Mouse (Mus musculus) intestine, postnatal 0 days (tissue): ENCODE results near the gene Dhtkd1. TPM values are rescaled to one million over a fixed set of nuclear protein-coding genes. Genes with fewer than 3 reads are reported as not detected.

Source experiments
- ATAC-seq: fragments of 200-750 bp; cut with Nextera tagmentation; 2 replicates; pipeline ENCODE4 v1.8.0; 2017; ENCODE audit warnings: mild to moderate bottlenecking, moderate TSS enrichment, moderate library complexity
- H3K27ac ChIP-seq: fragments of 300-500 bp; sonication (generic); 2 replicates; pipeline ENCODE4 v1.5.1; 2014; ENCODE audit warnings: mild to moderate bottlenecking, low read depth, low read length, moderate library complexity
- H3K27me3 ChIP-seq: fragments of 300-500 bp; sonication (generic); replicated peaks from 2 replicates; pipeline ENCODE4 v1.6.1; 2014; ENCODE audit warnings: low read length, mixed read lengths; ENCODE audit not compliant: control insufficient read depth, insufficient read depth
- H3K36me3 ChIP-seq: fragments of 300-500 bp; sonication (generic); 2 replicates; pipeline ENCODE4 v1.6.1; 2014; ENCODE audit warnings: mild to moderate bottlenecking, moderate library complexity; ENCODE audit not compliant: control insufficient read depth, insufficient read depth
- H3K4me1 ChIP-seq: fragments of 300-500 bp; sonication (generic); replicated peaks from 2 replicates; pipeline ENCODE4 v1.6.1; 2014; ENCODE audit warnings: antibody characterized with exemption, low read length, mixed read lengths; ENCODE audit not compliant: control insufficient read depth, insufficient read depth
- H3K4me2 ChIP-seq: fragments of 300-500 bp; sonication (generic); replicated peaks from 2 replicates; pipeline ENCODE4 v1.6.1; 2014; ENCODE audit warnings: low read depth, mild to moderate bottlenecking, moderate library complexity
- H3K4me3 ChIP-seq: fragments of 300-500 bp; sonication (generic); 2 replicates; pipeline ENCODE4 v1.5.1; 2014; ENCODE audit warnings: low read depth, low read length
- H3K9ac ChIP-seq: fragments of 300-500 bp; sonication (generic); 2 replicates; pipeline ENCODE4 v1.6.1; 2014; ENCODE audit warnings: mild to moderate bottlenecking, low read depth, low read length
- H3K9me3 ChIP-seq: fragments of 300-500 bp; sonication (generic); 2 replicates; pipeline ENCODE4 v1.6.1; 2016; ENCODE audit warnings: mixed run types; ENCODE audit not compliant: control insufficient read depth
- CTCF ChIP-seq: sonication (generic); IDR thresholded peaks from 2 replicates; pipeline ENCODE4 v1.5.1; 2016; ENCODE audit warnings: low read depth, mild to moderate bottlenecking, control low read depth, antibody characterized with exemption, moderate library complexity
- WGBS: fragments of 180-500 bp; shearing (Covaris S2); extraction: QIAGEN DNeasy Blood & Tissue Kit; methylation state at CpG from one replicate; pipeline ENCODE4 v1.1.7; 2014; 5-methylcytosine and 5-hydroxymethylcytosine counted together
- polyA plus RNA-seq: library from polyadenylated mRNA; unstranded; fragments of >200 nt; fragmentation: Nextera tagmentation; extraction: Ambion mirVana; gene quantifications from 2 replicates; pipeline ENCODE4 v1.2.1, GENCODE M21; 2015

Dhtkd1 gene
- polyA plus RNA-seq, 1 experiment from 2014 or later: 0.27 TPM

GRCm38 (mm10) chr2:5869746-5870145 lies 72.8 kb downstream of the Dhtkd1 start:
- Histone ChIP-seq H3K9ac (no peak overlapping the region), H3K4me2 (no peak overlapping the region), H3K4me1 (no peaks in the 10 kb centered on the region), H3K27me3 (no peaks in the 10 kb centered on the region), H3K9me3 (no peaks in the 10 kb centered on the region), H3K4me3 (no peak overlapping the region), H3K27ac (no peak overlapping the region), H3K36me3 (peaks cover 58% of the 10 kb centered on the region)
- TF ChIP-seq CTCF: no peak
- no peak for ATAC-seq
- WGBS: 89% methylated on average over 5 of the region's 5 CpGs

- Histone ChIP-seq H3K36me3 (peaks cover 53% of the 10 kb centered on the region), H3K27me3 (no peaks in the 10 kb centered on the region), H3K4me1 (no peaks in the 10 kb centered on the region), H3K4me3 (no peak overlapping the region), H3K4me2 (no peak overlapping the region), H3K27ac (no peak overlapping the region), H3K9ac (no peak overlapping the region), H3K9me3 (no peaks in the 10 kb centered on the region)
- 80% methylated on average over 2 of the region's 2 CpGs for WGBS
- TF ChIP-seq CTCF: no peak
- ATAC-seq: no peak
Measured at GRCm38 (mm10) chr2:5867681-5868080, 74.9 kb downstream of the Dhtkd1 start.

- 93% methylated on average over 3 of the region's 3 CpGs for WGBS
- ATAC-seq: no peak
- no peak for TF ChIP-seq CTCF
- Histone ChIP-seq H3K9ac (no peak within 1 kb of the TSS), H3K4me2 (no peak within 1 kb of the TSS), H3K27ac (no peak within 1 kb of the TSS), H3K27me3 (no peaks in the 10 kb centered on the region), H3K36me3 (peaks cover 40% of the 10 kb centered on the region), H3K9me3 (no peaks in the 10 kb centered on the region), H3K4me1 (no peaks in the 10 kb centered on the region), H3K4me3 (no peak within 1 kb of the TSS)
Measured at GRCm38 (mm10) chr2:5862834-5863233, 79.8 kb downstream of the Dhtkd1 start, which contains the start of gene Gm13199. Gene Gm13199, minus strand, starts transcription at chr2:5862934.

- H3K9ac ChIP-seq: no peak overlapping the region
- no peak for ATAC-seq
- TF ChIP-seq CTCF: no peak
- H3K4me1 ChIP-seq: no peaks in the 10 kb centered on the region; the same call in 1 of the 2 replicates
- peaks cover 11% of the 10 kb centered on the region for H3K36me3 ChIP-seq
- H3K4me2 ChIP-seq: no peak overlapping the region
- H3K27ac ChIP-seq: no peak overlapping the region
- no peaks in the 10 kb centered on the region for H3K27me3 ChIP-seq
- no peak overlapping the region for H3K4me3 ChIP-seq
- WGBS: 75% methylated on average over 5 of the region's 5 CpGs
- no peaks in the 10 kb centered on the region for H3K9me3 ChIP-seq
Measured at GRCm38 (mm10) chr2:5851866-5852265, 90.7 kb downstream of the Dhtkd1 start.

DNA sequence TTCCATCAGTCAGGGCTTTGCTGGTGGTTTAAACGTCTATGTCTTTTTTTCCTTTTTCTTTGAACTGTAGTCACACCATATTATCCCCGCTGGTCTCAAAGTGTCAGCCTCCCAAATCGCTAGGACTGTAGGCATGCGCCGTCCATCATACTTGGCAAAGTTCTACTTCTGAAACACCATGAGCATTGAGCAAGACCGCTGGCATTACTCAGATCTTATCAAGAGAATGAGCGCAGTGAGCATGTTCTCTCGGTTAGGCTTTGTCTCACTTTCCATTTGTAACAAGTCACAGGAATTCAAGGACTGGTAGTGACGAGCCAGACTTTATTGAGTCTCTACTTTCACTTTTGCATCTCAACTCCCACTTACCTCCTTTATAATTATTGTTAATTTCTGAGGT lies 91.5 kb downstream of the Dhtkd1 start:
- no peak overlapping the region for H3K27ac ChIP-seq
- 73% methylated on average over 9 of the region's 9 CpGs for WGBS
- peaks cover 10% of the 10 kb centered on the region for H3K36me3 ChIP-seq
- H3K9me3 ChIP-seq: no peaks in the 10 kb centered on the region
- TF ChIP-seq CTCF: no peak
- H3K4me1 ChIP-seq: no peaks in the 10 kb centered on the region; the same call in 1 of the 2 replicates
- H3K4me2 ChIP-seq: no peak overlapping the region
- H3K4me3 ChIP-seq: no peak overlapping the region
- no peaks in the 10 kb centered on the region for H3K27me3 ChIP-seq
- H3K9ac ChIP-seq: no peak overlapping the region
- no peak for ATAC-seq

Other genes with a start within 250 kb of the Dhtkd1 start
- gene Camk1d, start 228.3 kb downstream of the Dhtkd1 start, polyA plus RNA-seq: 11.3 and 14.0 TPM in 2 replicates
- 22.9 and 24.1 TPM in 2 replicates for gene Nudt5, start 97.8 kb downstream of the Dhtkd1 start, polyA plus RNA-seq
- gene Cdc123, start 97.6 kb downstream of the Dhtkd1 start, polyA plus RNA-seq: 126 and 129 TPM in 2 replicates
- gene Gm13199, start 79.9 kb downstream of the Dhtkd1 start, polyA plus RNA-seq: 0.22 and 0.47 TPM in 2 replicates
- 17.4 and 17.5 TPM in 2 replicates for gene Sec61a2, start 47.4 kb downstream of the Dhtkd1 start, polyA plus RNA-seq
- gene Upf2, start 8.7 kb upstream of the Dhtkd1 start, polyA plus RNA-seq: 5.1 and 5.2 TPM in 2 replicates
- 9.0 and 10.4 TPM in 2 replicates for gene Proser2, start 187.4 kb upstream of the Dhtkd1 start, polyA plus RNA-seq